Mouse (Mus musculus): ENCODE measurements around the gene Ppm1l. TPM values are rescaled to one million over a fixed set of nuclear protein-coding genes. Genes with fewer than 3 reads are reported as not detected.

Gene Ppm1l
- polyA plus RNA-seq, 2 experiments: 7.1 to 12.2 TPM

DNA sequence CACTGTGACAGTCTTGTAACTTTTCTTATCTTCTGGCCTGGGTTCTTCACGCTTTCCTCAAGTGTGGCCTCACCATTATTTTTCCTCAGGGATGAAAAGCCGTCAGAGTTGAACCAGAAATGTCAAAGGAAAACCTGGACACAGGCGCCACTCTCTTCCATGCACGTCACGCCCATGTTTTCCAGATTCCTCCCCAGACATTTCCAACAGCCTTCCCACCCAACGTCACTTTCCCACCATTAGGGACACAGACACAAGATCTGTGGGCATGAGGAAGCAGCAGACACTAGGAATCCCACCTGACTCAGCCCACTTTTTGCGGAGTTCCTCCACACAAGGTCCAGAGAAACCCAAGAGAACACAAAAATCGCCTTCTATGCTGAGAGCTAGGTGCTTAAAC is 276.8 kb downstream of the Ppm1l start:
- TF ChIP-seq POLR2A (IDR thresholded peaks at IDR 0.05; ENCODE audit: borderline replicate concordance, extremely low read depth, insufficient read depth, insufficient read length): no peak
- 89% methylated on average over 8 of the region's 8 CpGs for WGBS
- Histone ChIP-seq H3K36me3 (ENCODE audit: control insufficient read depth, insufficient read depth, low read length) (no peaks in the 10 kb centered on the region), H3K4me2 (replicated peaks; ENCODE audit: low read depth, low read length, severe bottlenecking) (no peak overlapping the region), H3K27ac (replicated peaks; ENCODE audit: low read depth, low read length) (no peak overlapping the region), H3K4me3 (replicated peaks; ENCODE audit: low read length) (no peak overlapping the region), H3K27me3 (ENCODE audit: control insufficient read depth, insufficient read depth, low read length) (no peaks in the 10 kb centered on the region), H3K9me3 (ENCODE audit: control insufficient read depth, low read length) (no peaks in the 10 kb centered on the region), H3K9ac (ENCODE audit: low read depth, low read length, severe bottlenecking) (no peak overlapping the region), H3K4me1 (ENCODE audit: control insufficient read depth, insufficient read depth, low read length) (peaks cover 3% of the 10 kb centered on the region; the same call in 1 of the 2 replicates)
- ATAC-seq (ENCODE audit: low FRiP score, low read depth) (no peak), DNase-seq (ENCODE audit: low spot score) (no peak)

DNA sequence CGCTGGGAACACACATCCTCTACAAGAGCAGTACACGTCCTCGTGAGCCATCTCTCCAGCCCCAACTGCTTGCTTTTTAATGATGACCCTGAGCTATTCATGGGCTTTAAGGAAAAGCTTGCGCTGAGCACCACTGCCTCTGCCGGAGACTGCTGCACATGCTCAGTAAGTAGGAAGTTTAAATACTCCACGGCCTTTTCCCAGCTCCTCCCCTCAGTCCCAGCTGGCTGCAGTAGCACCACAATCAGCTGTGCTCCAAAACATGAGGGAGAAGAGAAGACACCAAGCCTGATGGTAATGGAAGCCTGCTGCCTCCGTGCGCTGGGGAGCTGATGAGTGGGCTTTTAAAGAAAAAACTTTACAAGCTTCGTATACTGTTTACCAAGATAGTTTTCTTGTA is 277.4 kb downstream of the Ppm1l start:
- Histone ChIP-seq H3K36me3 (ENCODE audit: control insufficient read depth, insufficient read depth, low read length) (no peaks in the 10 kb centered on the region), H3K9me3 (ENCODE audit: control insufficient read depth, low read length) (no peaks in the 10 kb centered on the region), H3K4me2 (replicated peaks; ENCODE audit: low read depth, low read length, severe bottlenecking) (no peak overlapping the region), H3K4me1 (ENCODE audit: control insufficient read depth, insufficient read depth, low read length) (0 out of 2 replicates have a peak, but pooled peaks cover under 1% of the 10 kb centered on the region), H3K27ac (replicated peaks; ENCODE audit: low read depth, low read length) (no peak overlapping the region), H3K27me3 (ENCODE audit: control insufficient read depth, insufficient read depth, low read length) (no peaks in the 10 kb centered on the region), H3K9ac (ENCODE audit: low read depth, low read length, severe bottlenecking) (no peak overlapping the region), H3K4me3 (replicated peaks; ENCODE audit: low read length) (no peak overlapping the region)
- no peak for DNase-seq (ENCODE audit: low spot score)
- no peak for ATAC-seq (ENCODE audit: low FRiP score, low read depth)
- WGBS: 64% methylated on average over 9 of the region's 9 CpGs
- TF ChIP-seq POLR2A (IDR thresholded peaks at IDR 0.05; ENCODE audit: borderline replicate concordance, extremely low read depth, insufficient read depth, insufficient read length): no peak

DNA sequence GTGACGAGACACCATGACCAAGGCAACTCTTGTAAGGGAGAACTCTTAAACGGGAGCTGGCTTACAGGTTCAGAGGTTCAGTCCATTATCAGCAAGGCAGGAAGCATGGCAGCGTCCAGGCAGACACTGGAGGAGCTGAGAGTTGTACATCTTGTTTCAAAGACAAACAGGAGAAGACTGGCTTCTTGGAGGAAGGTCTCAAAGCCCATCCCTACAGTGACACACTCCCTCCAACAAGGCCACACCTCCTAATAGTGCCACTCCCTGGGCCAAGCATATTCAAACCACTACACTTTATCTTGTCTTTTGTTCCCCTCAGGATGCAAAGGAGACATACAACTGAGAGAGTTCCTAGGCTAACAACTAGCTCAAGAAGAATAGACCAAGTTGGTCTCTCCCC is 279.5 kb downstream of the Ppm1l start:
- Histone ChIP-seq H3K27ac (replicated peaks; ENCODE audit: low read depth, low read length) (no peak overlapping the region), H3K36me3 (ENCODE audit: control insufficient read depth, insufficient read depth, low read length) (no peaks in the 10 kb centered on the region), H3K4me3 (replicated peaks; ENCODE audit: low read length) (no peak overlapping the region), H3K9me3 (ENCODE audit: control insufficient read depth, low read length) (no peaks in the 10 kb centered on the region), H3K4me1 (ENCODE audit: control insufficient read depth, insufficient read depth, low read length) (0 out of 2 replicates have a peak, but pooled peaks cover 2% of the 10 kb centered on the region), H3K9ac (ENCODE audit: low read depth, low read length, severe bottlenecking) (no peak overlapping the region), H3K4me2 (replicated peaks; ENCODE audit: low read depth, low read length, severe bottlenecking) (no peak overlapping the region), H3K27me3 (ENCODE audit: control insufficient read depth, insufficient read depth, low read length) (no peaks in the 10 kb centered on the region)
- ATAC-seq (ENCODE audit: low FRiP score, low read depth): no peak
- no peak for DNase-seq (ENCODE audit: low spot score)
- 81% methylated on average over 3 of the region's 3 CpGs for WGBS
- TF ChIP-seq POLR2A (IDR thresholded peaks at IDR 0.05; ENCODE audit: borderline replicate concordance, extremely low read depth, insufficient read depth, insufficient read length): no peak

DNA sequence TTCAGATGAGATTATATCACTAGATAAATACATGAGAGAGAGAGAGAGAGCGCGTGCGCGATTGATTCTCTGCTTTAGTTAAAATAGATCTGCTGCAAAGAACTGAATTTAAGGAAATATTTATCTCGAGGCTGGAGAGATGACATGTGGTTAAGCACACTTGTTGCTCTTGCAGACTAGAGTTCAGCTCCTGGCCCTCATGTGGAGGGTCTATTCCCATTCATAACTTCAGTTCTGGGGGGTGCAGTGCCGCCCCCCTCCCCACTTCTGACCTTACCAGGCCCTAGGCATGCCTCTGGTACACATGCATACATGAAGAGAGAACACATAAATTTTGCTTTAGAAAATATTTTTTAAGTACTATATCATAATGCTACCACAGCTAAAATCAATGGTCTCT is 280.6 kb downstream of the Ppm1l start:
- H3K9ac ChIP-seq (ENCODE audit: low read depth, low read length, severe bottlenecking): no peak overlapping the region
- ATAC-seq (ENCODE audit: low FRiP score, low read depth): no peak

DNA sequence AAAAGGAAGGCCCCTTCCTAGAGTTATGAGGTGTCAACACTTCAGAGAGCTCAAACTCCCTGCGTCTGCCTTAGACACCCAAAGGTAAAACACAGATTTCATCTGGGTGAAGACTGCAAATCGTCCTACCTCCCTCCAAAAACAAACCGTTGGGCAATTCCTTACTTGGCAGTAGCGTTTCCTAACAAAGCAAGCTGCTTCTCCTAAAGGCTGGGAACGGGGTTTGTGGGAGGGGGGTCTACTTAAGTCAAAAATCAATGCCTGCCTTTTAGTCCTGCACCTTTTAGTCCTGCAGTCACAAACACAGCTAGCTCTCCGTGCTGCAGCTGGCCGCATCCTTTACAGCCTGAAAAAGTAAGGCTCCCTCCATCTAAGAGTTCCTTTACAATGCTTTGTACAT is 281.2 kb downstream of the Ppm1l start:
- H3K27ac ChIP-seq (replicated peaks; ENCODE audit: low read depth, low read length): peak overlapping the region; percentile 70; the same call in 1 of the 2 replicates
- 0 out of 2 replicates have a peak, but pooled peaks cover 2% of the 10 kb centered on the region for H3K4me1 ChIP-seq (ENCODE audit: control insufficient read depth, insufficient read depth, low read length)
- H3K9me3 ChIP-seq (ENCODE audit: control insufficient read depth, low read length): no peaks in the 10 kb centered on the region
- no peaks in the 10 kb centered on the region for H3K27me3 ChIP-seq (ENCODE audit: control insufficient read depth, insufficient read depth, low read length)
- peak overlapping the region; percentile 76 for H3K4me3 ChIP-seq (replicated peaks; ENCODE audit: low read length)
- ATAC-seq (ENCODE audit: low FRiP score, low read depth) (peak; percentile 20; the same call in 1 of the 2 replicates), DNase-seq (ENCODE audit: low spot score) (no peak)
- 5% methylated on average over 7 of the region's 7 CpGs for WGBS
- TF ChIP-seq POLR2A (IDR thresholded peaks at IDR 0.05; ENCODE audit: borderline replicate concordance, extremely low read depth, insufficient read depth, insufficient read length): no peak
- no peaks in the 10 kb centered on the region for H3K36me3 ChIP-seq (ENCODE audit: control insufficient read depth, insufficient read depth, low read length)
- H3K4me2 ChIP-seq (replicated peaks; ENCODE audit: low read depth, low read length, severe bottlenecking): peak overlapping the region; percentile 73
- H3K9ac ChIP-seq (ENCODE audit: low read depth, low read length, severe bottlenecking): peak overlapping the region; percentile 91

More for the DNA sequence above, 280.6 kb downstream of the Ppm1l start:
- no peaks in the 10 kb centered on the region for H3K27me3 ChIP-seq (ENCODE audit: control insufficient read depth, insufficient read depth, low read length)
- no peak for TF ChIP-seq POLR2A (IDR thresholded peaks at IDR 0.05; ENCODE audit: borderline replicate concordance, extremely low read depth, insufficient read depth, insufficient read length)
- 0 out of 2 replicates have a peak, but pooled peaks cover 2% of the 10 kb centered on the region for H3K4me1 ChIP-seq (ENCODE audit: control insufficient read depth, insufficient read depth, low read length)
- peak overlapping the region; percentile 76 for H3K4me3 ChIP-seq (replicated peaks; ENCODE audit: low read length)
- no peak overlapping the region for H3K27ac ChIP-seq (replicated peaks; ENCODE audit: low read depth, low read length)
- no peak for DNase-seq (ENCODE audit: low spot score)
- peak overlapping the region; percentile 73 for H3K4me2 ChIP-seq (replicated peaks; ENCODE audit: low read depth, low read length, severe bottlenecking)
- no peaks in the 10 kb centered on the region for H3K36me3 ChIP-seq (ENCODE audit: control insufficient read depth, insufficient read depth, low read length)
- 85% methylated on average over 6 of the region's 6 CpGs for WGBS
- H3K9me3 ChIP-seq (ENCODE audit: control insufficient read depth, low read length): no peaks in the 10 kb centered on the region

Measured in limb, embryonic 14.5 days (tissue).